Mouse (Mus musculus) midbrain, embryonic 12.5 days (tissue): Measurements from ENCODE around the gene Olfr221. TPM values are rescaled to one million over a fixed set of nuclear protein-coding genes. Genes with fewer than 3 reads are reported as not detected.

Source experiments
- ATAC-seq: fragments of 200-750 bp; cut with Nextera tagmentation; 2 replicates; pipeline ENCODE4 v1.8.0; 2017; ENCODE audit warnings: low read depth, moderate TSS enrichment, moderate library complexity; ENCODE audit not compliant: low FRiP score
- H3K27ac ChIP-seq: fragments of 300-500 bp; sonication (generic); replicated peaks from 2 replicates; pipeline ENCODE4 v1.5.1; 2016; ENCODE audit warnings: mild to moderate bottlenecking
- H3K27me3 ChIP-seq: fragments of 300-500 bp; sonication (generic); 2 replicates; pipeline ENCODE4 v1.6.1; 2016; ENCODE audit warnings: mild to moderate bottlenecking
- H3K36me3 ChIP-seq: fragments of 300-500 bp; sonication (generic); 2 replicates; pipeline ENCODE4 v1.6.1; 2016
- H3K4me1 ChIP-seq: fragments of 300-500 bp; sonication (generic); 2 replicates; pipeline ENCODE4 v1.6.1; 2016
- H3K4me2 ChIP-seq: fragments of 300-500 bp; sonication (generic); replicated peaks from 2 replicates; pipeline ENCODE4 v1.6.1; 2016; ENCODE audit warnings: mild to moderate bottlenecking, moderate library complexity
- H3K4me3 ChIP-seq: fragments of 300-500 bp; sonication (generic); 2 replicates; pipeline ENCODE4 v1.5.1; 2016; ENCODE audit warnings: mild to moderate bottlenecking
- H3K9ac ChIP-seq: fragments of 300-500 bp; sonication (generic); replicated peaks from 2 replicates; pipeline ENCODE4 v1.6.1; 2016; ENCODE audit warnings: mild to moderate bottlenecking, moderate library complexity
- H3K9me3 ChIP-seq: fragments of 300-500 bp; sonication (generic); 2 replicates; pipeline ENCODE4 v1.6.1; 2016; ENCODE audit warnings: mild to moderate bottlenecking
- WGBS: fragments of 180-500 bp; shearing (Covaris S2); methylation state at CpG from one replicate; pipeline ENCODE4 v1.1.7; 2016; 5-methylcytosine and 5-hydroxymethylcytosine counted together
- polyA plus RNA-seq: library from polyadenylated mRNA; unstranded; fragments of >200 nt; fragmentation: Nextera tagmentation; extraction: Ambion mirVana; gene quantifications from 2 replicates; pipeline ENCODE4 v1.2.1, GENCODE M21; 2016

The Olfr221 gene
- polyA plus RNA-seq, 1 experiment from 2014 or later = not detected

- H3K4me1 ChIP-seq = peaks cover 59% of the 10 kb centered on the region
- no peaks in the 10 kb centered on the region for H3K27me3 ChIP-seq
- peak overlapping the region; percentile 78 for H3K9ac ChIP-seq
- peak overlapping the region; percentile 59 for H3K4me3 ChIP-seq
- 86% methylated on average over 15 of the region's 15 CpGs for WGBS
- H3K27ac ChIP-seq = peak overlapping the region; percentile 98; the same call in 1 of the 2 replicates
- H3K9me3 ChIP-seq = no peaks in the 10 kb centered on the region
- H3K4me2 ChIP-seq = peak overlapping the region; percentile 56
- no peaks in the 10 kb centered on the region for H3K36me3 ChIP-seq
- ATAC-seq = no peak
Measured at GRCm38 (mm10) chr14:52018248-52019050, 23.8 kb downstream of the Olfr221 start.

- no peak overlapping the region for H3K27ac ChIP-seq
- H3K36me3 ChIP-seq = no peaks in the 10 kb centered on the region
- no peak overlapping the region for H3K9ac ChIP-seq
- no peak overlapping the region for H3K4me2 ChIP-seq
- WGBS = 86% methylated on average over 4 of the region's 4 CpGs
- ATAC-seq = no peak
- no peak overlapping the region for H3K4me3 ChIP-seq
- no peaks in the 10 kb centered on the region for H3K9me3 ChIP-seq
- no peaks in the 10 kb centered on the region for H3K27me3 ChIP-seq
- H3K4me1 ChIP-seq = peaks cover 61% of the 10 kb centered on the region
Measured at GRCm38 (mm10) chr14:52017662-52018061, 24.6 kb downstream of the Olfr221 start.

DNA sequence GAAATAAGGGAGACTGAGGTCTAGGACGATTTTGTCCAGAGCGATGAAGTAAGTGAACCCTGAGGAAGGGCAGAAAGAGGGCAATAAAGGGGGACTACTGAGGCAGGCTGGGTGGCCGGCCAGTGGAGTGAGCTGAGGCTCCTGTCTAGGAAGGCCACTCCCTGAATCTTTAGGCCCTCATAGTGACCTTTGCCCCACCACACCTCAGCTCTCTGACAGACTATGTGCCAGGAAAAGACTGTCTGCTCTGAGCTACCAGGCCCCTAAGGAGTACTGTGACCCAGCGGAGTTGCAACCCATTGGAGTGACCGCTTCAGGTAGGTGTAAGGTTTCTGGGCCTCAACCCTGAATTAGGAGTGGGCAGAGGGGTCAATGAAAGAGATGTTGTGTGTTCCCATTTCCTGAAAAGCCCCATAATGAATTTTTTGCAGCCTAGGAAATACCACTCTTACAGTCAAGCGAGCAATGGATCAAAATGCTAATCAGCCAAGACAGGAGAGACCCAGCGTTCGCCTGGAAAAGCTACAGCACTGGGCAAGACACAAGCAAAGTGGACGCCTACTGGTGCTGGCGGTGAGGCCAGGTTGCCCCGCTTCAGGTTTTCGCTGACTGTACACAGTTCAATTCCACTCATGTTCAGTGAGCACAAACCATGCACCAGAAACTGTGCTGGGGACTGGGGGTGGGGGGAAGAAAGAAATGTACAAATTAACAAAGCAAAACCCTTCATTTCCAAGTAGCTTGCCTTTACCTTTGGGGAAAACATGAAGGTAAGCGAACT, 25.4 kb downstream of the Olfr221 start:
- ATAC-seq = no peak
- no peaks in the 10 kb centered on the region for H3K9me3 ChIP-seq
- peak overlapping the region; percentile 46; the same call in 1 of the 2 replicates for H3K27ac ChIP-seq
- peaks cover 66% of the 10 kb centered on the region for H3K4me1 ChIP-seq
- no peak overlapping the region for H3K4me3 ChIP-seq
- WGBS = 73% methylated on average over 13 of the region's 13 CpGs
- H3K4me2 ChIP-seq = no peak overlapping the region
- no peaks in the 10 kb centered on the region for H3K27me3 ChIP-seq
- H3K9ac ChIP-seq = no peak overlapping the region
- H3K36me3 ChIP-seq = no peaks in the 10 kb centered on the region

DNA sequence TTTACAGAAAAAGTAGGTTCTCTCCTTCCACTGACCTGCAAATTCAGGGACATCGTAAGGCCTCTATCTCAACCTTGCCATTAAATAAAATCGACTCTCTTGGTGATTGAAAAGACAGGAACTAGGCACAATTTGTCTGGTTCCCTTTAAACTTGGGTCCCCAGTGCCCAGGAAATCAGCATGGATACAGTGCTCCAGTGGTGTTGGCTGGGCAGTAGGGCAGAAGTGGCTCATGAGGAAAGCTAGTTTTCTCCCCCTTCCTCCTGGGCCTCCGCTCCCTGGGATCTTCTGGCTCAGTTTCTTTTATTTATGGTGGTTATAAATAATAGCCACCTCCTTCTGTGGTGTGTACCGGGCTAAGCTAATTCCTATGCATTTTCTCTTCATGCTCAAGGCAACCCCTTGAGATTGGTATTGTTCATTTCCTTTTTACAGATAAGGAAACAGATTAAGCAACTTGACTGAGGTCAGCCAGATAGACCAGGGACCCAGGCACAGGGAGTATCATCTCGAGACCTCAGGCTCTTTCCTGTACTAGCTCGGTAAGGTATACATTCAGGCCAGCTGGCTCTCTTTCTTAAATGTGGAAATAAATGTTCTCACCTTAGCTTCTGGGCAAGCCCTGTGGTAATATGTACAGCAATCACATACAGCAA, 26.7 kb downstream of the Olfr221 start, which contains the start of gene Tmem253:
Gene Tmem253, plus strand, starts transcription at position 214 of the 656 bp plus-strand sequence.
- ATAC-seq = no peak
- 24% methylated on average over 6 of the region's 6 CpGs for WGBS
- no peaks in the 10 kb centered on the region for H3K9me3 ChIP-seq
- H3K4me1 ChIP-seq = peaks cover 66% of the 10 kb centered on the region
- no peaks in the 10 kb centered on the region for H3K36me3 ChIP-seq
- peak within 1 kb of the TSS; percentile 100 for H3K27ac ChIP-seq
- no peaks in the 10 kb centered on the region for H3K27me3 ChIP-seq
- H3K4me2 ChIP-seq = peak within 1 kb of the TSS; percentile 79
- peak within 1 kb of the TSS; percentile 99 for H3K9ac ChIP-seq
- peak within 1 kb of the TSS; percentile 77 for H3K4me3 ChIP-seq

GRCm38 (mm10) chr14:52014761-52015311, 27.4 kb downstream of the Olfr221 start:
- under 1% methylated on average over 14 of the region's 28 CpGs for WGBS
- peak; percentile 24 for ATAC-seq
- H3K4me1 ChIP-seq = peaks cover 71% of the 10 kb centered on the region

DNA sequence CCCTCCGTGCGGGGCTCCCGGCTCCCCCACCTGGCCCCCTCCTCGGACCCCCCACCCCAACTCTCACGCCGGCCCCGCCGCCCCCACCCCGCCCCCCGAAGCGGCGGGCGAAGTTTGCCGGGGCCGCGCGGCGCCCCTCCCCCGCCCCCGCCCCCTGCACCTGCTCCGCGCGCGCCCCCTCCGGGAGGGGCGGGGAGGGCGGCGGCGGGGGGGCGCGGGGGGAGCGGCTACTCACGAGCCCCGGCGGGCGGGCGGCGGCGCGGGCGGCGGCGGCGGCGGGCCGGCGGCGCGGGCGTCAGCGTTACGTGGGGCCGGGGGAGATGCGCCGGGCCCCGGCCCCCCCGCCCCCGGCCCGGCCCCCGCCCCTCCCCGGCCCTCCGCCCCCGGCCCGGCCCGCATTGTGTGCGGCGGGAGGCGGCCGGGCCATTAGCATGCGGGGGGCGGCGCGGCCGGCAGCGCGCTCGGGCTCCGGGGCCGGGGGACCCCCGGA, 27.9 kb downstream of the Olfr221 start:
- H3K27ac ChIP-seq = peak overlapping the region; percentile 100
- peaks cover 1% of the 10 kb centered on the region for H3K36me3 ChIP-seq
- H3K4me3 ChIP-seq = peak overlapping the region; percentile 77
- peak overlapping the region; percentile 79 for H3K4me2 ChIP-seq
- peak; percentile 9 for ATAC-seq
- H3K4me1 ChIP-seq = peaks cover 76% of the 10 kb centered on the region
- H3K27me3 ChIP-seq = no peaks in the 10 kb centered on the region
- 0% methylated on average over 6 of the region's 80 CpGs for WGBS
- no peaks in the 10 kb centered on the region for H3K9me3 ChIP-seq
- H3K9ac ChIP-seq = peak overlapping the region; percentile 99

More at GRCm38 (mm10) chr14:52014761-52015311, 27.4 kb downstream of the Olfr221 start:
- H3K9ac ChIP-seq = peak overlapping the region; percentile 99
- no peaks in the 10 kb centered on the region for H3K27me3 ChIP-seq
- H3K4me3 ChIP-seq = peak overlapping the region; percentile 77
- no peaks in the 10 kb centered on the region for H3K36me3 ChIP-seq
- H3K4me2 ChIP-seq = peak overlapping the region; percentile 79
- H3K27ac ChIP-seq = peak overlapping the region; percentile 100
- no peaks in the 10 kb centered on the region for H3K9me3 ChIP-seq

DNA sequence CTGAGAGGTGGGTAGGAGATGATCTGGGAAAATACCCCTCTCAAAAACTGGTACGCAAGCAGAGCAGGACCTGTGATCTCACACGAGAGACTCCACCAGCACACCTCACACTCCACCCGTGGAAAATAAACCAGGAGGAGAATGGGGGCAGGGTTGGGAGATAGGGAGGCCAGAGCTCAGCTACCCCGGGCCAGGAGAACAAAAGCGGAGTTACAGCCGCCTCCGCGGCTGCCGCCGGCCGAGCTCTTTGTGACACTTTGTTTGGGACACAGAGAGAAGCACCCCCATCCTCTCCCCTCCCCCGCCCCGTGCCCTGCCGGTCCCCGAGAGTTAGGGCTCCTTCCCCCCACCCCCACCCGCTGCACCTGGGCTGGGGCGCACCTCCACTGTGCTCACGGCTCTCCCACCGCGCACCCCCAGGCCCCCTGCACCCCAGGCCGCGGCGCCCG, 28.5 kb downstream of the Olfr221 start:
- peak; percentile 7 for ATAC-seq
- Histone ChIP-seq H3K9ac (peak overlapping the region; percentile 99), H3K27me3 (no peaks in the 10 kb centered on the region), H3K9me3 (no peaks in the 10 kb centered on the region), H3K4me3 (peak overlapping the region; percentile 77), H3K4me1 (peaks cover 76% of the 10 kb centered on the region), H3K36me3 (peaks cover 7% of the 10 kb centered on the region), H3K4me2 (peak overlapping the region; percentile 79), H3K27ac (peak overlapping the region; percentile 100)
- 0% methylated on average over 14 of the region's 24 CpGs for WGBS

GRCm38 (mm10) chr14:52013021-52013610, 29.1 kb downstream of the Olfr221 start:
- Histone ChIP-seq H3K27ac (peak overlapping the region; percentile 100), H3K4me1 (peaks cover 76% of the 10 kb centered on the region), H3K4me2 (peak overlapping the region; percentile 79), H3K4me3 (peak overlapping the region; percentile 77), H3K27me3 (no peaks in the 10 kb centered on the region), H3K36me3 (peaks cover 13% of the 10 kb centered on the region), H3K9me3 (no peaks in the 10 kb centered on the region), H3K9ac (peak overlapping the region; percentile 99)
- no peak for ATAC-seq
- 18% methylated on average over 8 of the region's 8 CpGs for WGBS

DNA sequence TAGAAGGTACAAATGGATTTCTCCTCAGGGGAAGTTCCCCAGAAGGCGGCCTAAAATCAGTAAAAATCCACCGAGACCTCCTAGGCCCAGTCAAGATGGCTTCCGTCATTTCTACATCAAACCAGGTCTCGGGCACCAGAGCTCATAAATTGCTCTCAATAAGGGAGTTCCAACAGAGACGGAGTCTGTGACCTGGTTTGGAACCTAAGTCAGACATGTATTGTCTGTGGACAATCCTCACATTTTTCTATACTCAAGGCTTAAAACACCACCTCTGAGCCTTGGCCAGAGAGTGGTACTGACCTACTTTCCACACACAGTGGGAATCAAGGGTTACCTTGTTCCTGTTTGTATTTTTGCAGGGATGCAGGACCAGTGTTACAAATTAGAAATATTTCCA, 29.7 kb downstream of the Olfr221 start:
- 35% methylated on average over 5 of the region's 5 CpGs for WGBS
- no peak for ATAC-seq
- H3K4me3 ChIP-seq = peak overlapping the region; percentile 77
- H3K36me3 ChIP-seq = peaks cover 15% of the 10 kb centered on the region
- no peaks in the 10 kb centered on the region for H3K9me3 ChIP-seq
- peaks cover 72% of the 10 kb centered on the region for H3K4me1 ChIP-seq
- peak overlapping the region; percentile 100 for H3K27ac ChIP-seq
- H3K27me3 ChIP-seq = no peaks in the 10 kb centered on the region
- peak overlapping the region; percentile 79 for H3K4me2 ChIP-seq
- H3K9ac ChIP-seq = peak overlapping the region; percentile 99

- Histone ChIP-seq H3K27me3 (no peaks in the 10 kb centered on the region), H3K4me1 (peaks cover 74% of the 10 kb centered on the region), H3K4me3 (peak overlapping the region; percentile 77), H3K9ac (peak overlapping the region; percentile 99), H3K27ac (peak overlapping the region; percentile 100), H3K4me2 (peak overlapping the region; percentile 79), H3K9me3 (no peaks in the 10 kb centered on the region), H3K36me3 (peaks cover 19% of the 10 kb centered on the region)
- WGBS = 57% methylated on average over 4 of the region's 4 CpGs
- no peak for ATAC-seq
Measured at GRCm38 (mm10) chr14:52012085-52012484, 30.2 kb downstream of the Olfr221 start.

DNA sequence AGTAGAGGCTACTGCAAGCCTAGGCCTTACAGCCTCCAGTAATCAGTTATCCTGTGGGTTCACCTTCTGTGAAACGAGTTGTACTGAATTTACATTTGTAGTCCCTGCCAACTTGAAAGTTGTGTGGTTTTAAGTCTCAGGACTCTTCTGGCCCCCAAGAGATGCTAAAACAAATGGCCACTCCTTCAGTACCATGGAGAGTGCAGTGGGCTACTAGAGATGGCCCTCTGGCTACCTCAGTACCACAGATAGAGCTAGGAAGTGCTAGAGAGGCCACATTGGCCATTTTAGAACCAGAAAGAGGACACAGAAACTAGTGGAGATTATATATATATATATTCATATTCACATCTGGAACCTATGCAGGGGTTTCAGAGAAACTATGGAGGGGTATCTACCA, 30.6 kb downstream of the Olfr221 start:
- H3K27ac ChIP-seq = peak overlapping the region; percentile 100
- no peaks in the 10 kb centered on the region for H3K27me3 ChIP-seq
- H3K4me2 ChIP-seq = peak overlapping the region; percentile 79
- peak overlapping the region; percentile 99 for H3K9ac ChIP-seq
- peaks cover 24% of the 10 kb centered on the region for H3K36me3 ChIP-seq
- 32% methylated on average over 1 of the region's 1 CpGs for WGBS
- peak overlapping the region; percentile 77; the same call in 1 of the 2 replicates for H3K4me3 ChIP-seq
- H3K4me1 ChIP-seq = peaks cover 74% of the 10 kb centered on the region
- no peaks in the 10 kb centered on the region for H3K9me3 ChIP-seq
- no peak for ATAC-seq
